Mouse (Mus musculus) spleen, adult 2 months (tissue): Measurements from ENCODE around the gene Grk5. TPM values are rescaled to one million over a fixed set of nuclear protein-coding genes. Genes with fewer than 3 reads are reported as not detected.

ENCODE experiments used
- DNase-seq, 2 experiments: peaks; one replicate each; pipeline versions ENCODE4 v3.0.0 to v3.0.0-alpha.2; 2012 to 2021; ENCODE audit warnings: low spot score in 2 of 2, low read depth in 1 of 2
- H3K27ac ChIP-seq: fragments of 200-500 bp; 2 replicates; pipeline ENCODE4 v1.5.1; 2012; ENCODE audit warnings: low read length, inconsistent platforms; ENCODE audit not compliant: insufficient read depth
- H3K27me3 ChIP-seq: fragments of 200-500 bp; 2 replicates; pipeline ENCODE4 v1.6.1; 2012; ENCODE audit warnings: mild to moderate bottlenecking, moderate library complexity, low read length, inconsistent platforms; ENCODE audit not compliant: control insufficient read depth, insufficient read depth
- H3K36me3 ChIP-seq: fragments of 200-500 bp; 2 replicates; pipeline ENCODE4 v1.6.1; 2012; ENCODE audit warnings: mild to moderate bottlenecking, low read length, inconsistent platforms; ENCODE audit not compliant: control insufficient read depth, insufficient read depth
- H3K4me1 ChIP-seq: fragments of 200-500 bp; 2 replicates; pipeline ENCODE4 v1.6.1; 2011; ENCODE audit warnings: inconsistent platforms; ENCODE audit not compliant: control insufficient read depth, insufficient read depth, insufficient read length
- H3K4me3 ChIP-seq: fragments of 200-500 bp; 2 replicates; pipeline ENCODE4 v1.5.1; 2011; ENCODE audit warnings: mild to moderate bottlenecking, inconsistent platforms; ENCODE audit not compliant: insufficient read depth, insufficient read length; ENCODE audit errors: extremely low read depth
- CTCF ChIP-seq: fragments of 200-500 bp; IDR thresholded peaks from 2 replicates; pipeline ENCODE4 v1.5.1; 2011; ENCODE audit warnings: mild to moderate bottlenecking, inconsistent platforms; ENCODE audit not compliant: insufficient read depth, insufficient read length, insufficient replicate concordance; ENCODE audit errors: extremely low read depth
- POLR2A ChIP-seq: fragments of 200-500 bp; IDR thresholded peaks from 2 replicates; pipeline ENCODE4 v1.6.1; 2011; ENCODE audit warnings: low read depth, low read length, inconsistent platforms
- WGBS: fragments of 180-500 bp; shearing (Covaris S2); methylation state at CpG from one replicate; pipeline ENCODE4 v1.1.7; 2018; 5-methylcytosine and 5-hydroxymethylcytosine counted together
- polyA plus RNA-seq: library from polyadenylated mRNA; depleted of rRNA; stranded (reverse); fragments of >200 nt; gene quantifications from 2 replicates; pipeline ENCODE4 v1.2.3, GENCODE M21; 2012

The Grk5 gene
- polyA plus RNA-seq, 1 experiment = 2.1 TPM

DNA sequence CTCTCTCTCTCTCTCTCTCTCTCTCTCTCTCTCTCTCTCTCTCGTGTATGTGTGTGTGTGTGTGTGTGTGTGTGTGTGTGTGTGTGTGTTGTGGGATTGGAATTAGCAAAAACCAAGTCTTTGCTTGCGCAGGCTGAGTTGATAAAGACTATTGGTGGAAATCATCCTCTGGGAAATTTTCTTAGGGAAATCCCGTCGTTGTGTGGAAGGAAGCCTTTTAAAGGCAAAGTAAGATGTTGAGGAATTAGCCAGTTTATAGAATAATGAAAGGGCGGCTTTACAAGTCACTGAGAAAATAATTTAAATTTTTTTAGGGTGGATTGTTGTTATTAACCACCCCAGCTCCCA, 1.5 kb downstream of the Grk5 start:
- DNase-seq = no peak
- no peak for TF ChIP-seq CTCF
- no peak for TF ChIP-seq POLR2A
- H3K4me3 ChIP-seq = peak overlapping the region; percentile 58; the same call in 1 of the 2 replicates
- H3K36me3 ChIP-seq = no peaks in the 10 kb centered on the region
- WGBS = 28% methylated on average over 4 of the region's 5 CpGs
- H3K27ac ChIP-seq = no peak overlapping the region
- H3K27me3 ChIP-seq = no peaks in the 10 kb centered on the region
- no peaks in the 10 kb centered on the region; the same call in 1 of the 2 replicates for H3K4me1 ChIP-seq

DNA sequence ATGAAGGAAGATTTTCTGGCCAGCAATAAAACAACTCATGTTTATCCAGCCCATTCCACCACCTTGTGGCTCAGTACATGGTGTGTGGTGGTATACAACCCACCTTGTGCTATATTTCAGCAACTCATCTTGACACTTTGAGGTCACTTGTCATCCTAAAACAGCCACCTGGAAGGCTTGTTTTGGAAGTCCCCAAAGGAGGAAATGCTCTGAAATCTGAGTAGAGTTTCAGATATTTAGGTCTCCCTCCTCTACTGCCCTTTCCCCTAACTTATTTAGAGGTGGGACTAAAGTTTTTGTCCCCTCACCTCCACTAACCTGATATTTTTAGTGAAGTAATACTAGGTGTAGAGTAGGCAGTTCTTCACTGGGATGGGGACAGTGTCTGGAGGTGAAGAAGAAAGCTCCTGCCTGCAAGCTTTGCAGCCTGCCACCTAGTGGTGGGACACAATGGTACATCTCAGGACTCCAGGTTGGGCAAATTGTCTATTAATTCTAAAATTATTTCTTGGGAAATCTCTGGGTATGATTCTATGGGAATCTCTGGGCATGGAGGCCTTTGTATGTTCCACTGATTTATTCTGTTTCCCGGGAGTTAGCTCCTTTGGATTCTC, 2.5 kb downstream of the Grk5 start:
- no peaks in the 10 kb centered on the region for H3K27me3 ChIP-seq
- peak; percentile 56 to 73 for DNase-seq
- WGBS = 32% methylated on average over 1 of the region's 1 CpGs
- H3K4me3 ChIP-seq = no peak overlapping the region
- TF ChIP-seq CTCF (peak; percentile 76; the same call in 1 of the 2 replicates), POLR2A (no peak)
- no peaks in the 10 kb centered on the region; the same call in 1 of the 2 replicates for H3K4me1 ChIP-seq
- no peak overlapping the region for H3K27ac ChIP-seq
- H3K36me3 ChIP-seq = no peaks in the 10 kb centered on the region

DNA sequence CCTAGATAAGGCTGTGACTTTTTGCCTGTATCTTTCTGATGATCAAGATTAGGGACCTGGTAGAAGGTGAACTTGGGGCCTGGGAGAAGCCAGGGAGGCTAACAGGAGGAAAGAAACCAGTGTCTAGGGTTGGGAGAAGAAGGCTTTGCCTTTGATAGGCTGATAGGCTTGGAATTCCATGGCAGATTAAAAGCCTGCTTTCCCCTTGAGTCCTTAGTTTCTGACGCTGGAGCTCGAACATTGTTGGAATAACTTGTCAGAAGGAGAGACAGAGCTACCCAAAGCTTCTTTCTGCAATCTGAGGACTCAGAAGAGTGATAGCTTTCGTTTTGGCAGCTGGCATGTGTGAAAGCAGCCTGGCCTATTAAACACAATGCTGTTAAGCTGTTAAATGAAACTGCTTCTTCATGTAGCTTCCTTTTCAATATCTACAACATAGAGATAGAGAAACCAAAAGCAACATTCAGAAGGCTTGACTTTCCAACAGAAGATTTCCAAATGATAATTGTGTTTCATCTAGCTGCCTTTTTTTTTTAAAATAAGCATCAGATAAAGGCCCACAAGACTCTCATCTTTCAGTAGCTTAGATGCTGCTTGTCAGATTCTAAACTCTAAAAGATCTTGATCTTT, 5.8 kb downstream of the Grk5 start:
- no peak overlapping the region for H3K4me3 ChIP-seq
- peak overlapping the region; percentile 2; the same call in 1 of the 2 replicates for H3K27ac ChIP-seq
- WGBS = 60% methylated on average over 3 of the region's 3 CpGs
- no peak for DNase-seq
- TF ChIP-seq POLR2A = no peak
- H3K4me1 ChIP-seq = no peaks in the 10 kb centered on the region
- no peaks in the 10 kb centered on the region for H3K36me3 ChIP-seq
- H3K27me3 ChIP-seq = no peaks in the 10 kb centered on the region

DNA sequence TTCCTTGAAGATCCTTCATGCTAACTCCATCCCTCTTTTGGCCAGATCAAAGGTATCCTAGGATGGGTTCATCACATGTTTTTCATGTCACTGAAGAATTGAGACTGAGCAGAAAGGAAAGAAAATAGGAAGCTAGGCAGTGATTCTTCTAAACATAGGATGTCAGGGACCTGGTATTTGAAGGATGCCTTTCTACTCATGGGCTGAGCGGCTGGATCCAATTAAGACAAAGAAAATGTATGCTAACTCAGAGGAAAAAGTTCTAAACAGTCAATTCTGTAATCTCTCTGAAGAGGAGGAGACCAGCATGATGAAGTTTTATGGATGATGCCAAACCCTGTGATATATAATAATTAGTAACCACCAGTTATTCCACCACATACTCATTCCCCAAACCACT, 13.6 kb downstream of the Grk5 start:
- Histone ChIP-seq H3K4me1 (no peaks in the 10 kb centered on the region; the same call in 1 of the 2 replicates), H3K36me3 (no peaks in the 10 kb centered on the region), H3K4me3 (no peak overlapping the region), H3K27ac (no peak overlapping the region), H3K27me3 (no peaks in the 10 kb centered on the region)
- 91% methylated on average over 1 of the region's 1 CpGs for WGBS
- TF ChIP-seq POLR2A (no peak), CTCF (no peak)
- no peak for DNase-seq

DNA sequence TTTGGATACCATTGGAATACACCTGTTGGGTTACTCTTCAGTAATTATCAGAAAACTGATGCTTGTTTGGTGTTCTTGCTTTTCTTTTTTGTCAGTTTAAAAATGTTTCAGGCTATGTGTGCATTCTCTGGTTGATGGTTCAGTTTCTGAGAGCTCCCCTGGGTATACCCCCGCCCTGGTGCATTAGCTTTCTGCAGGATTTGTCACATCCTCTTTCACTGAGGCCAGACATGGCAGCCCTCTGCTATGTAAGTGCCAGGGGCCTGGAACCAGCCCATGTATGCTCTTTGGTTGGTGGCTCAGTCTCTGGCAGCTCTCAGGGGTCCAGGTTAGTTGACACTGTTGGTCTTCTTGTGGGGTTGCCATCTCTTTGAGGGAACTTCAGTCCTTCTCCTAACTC, 14.4 kb downstream of the Grk5 start:
- no peak for TF ChIP-seq POLR2A
- TF ChIP-seq CTCF = no peak
- Histone ChIP-seq H3K4me3 (no peak overlapping the region), H3K27me3 (no peaks in the 10 kb centered on the region), H3K36me3 (no peaks in the 10 kb centered on the region), H3K4me1 (no peaks in the 10 kb centered on the region; the same call in 1 of the 2 replicates), H3K27ac (no peak overlapping the region)
- peak in 1 of 2 experiments; percentile 19 for DNase-seq
- 42% methylated on average over 1 of the region's 1 CpGs for WGBS

DNA sequence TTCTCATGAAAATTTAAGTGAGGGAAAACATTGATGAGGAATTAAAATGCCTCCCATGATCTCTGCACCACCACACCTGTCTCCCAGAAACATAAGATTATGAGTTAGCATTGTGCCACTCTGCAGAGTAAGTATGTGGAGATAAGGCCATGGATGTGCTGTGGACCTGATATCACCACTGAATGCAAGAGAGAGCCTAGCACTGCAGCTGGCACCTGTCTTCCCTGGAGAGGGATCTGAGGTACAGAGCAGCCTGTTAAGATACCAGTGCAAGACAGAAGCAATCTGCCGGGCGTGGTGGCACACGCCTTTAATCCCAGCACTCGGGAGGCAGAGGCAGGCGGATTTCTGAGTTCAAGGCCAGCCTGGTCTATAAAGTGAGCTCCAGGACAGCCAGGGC, 15.9 kb downstream of the Grk5 start:
- no peaks in the 10 kb centered on the region for H3K27me3 ChIP-seq
- H3K4me1 ChIP-seq = peaks cover 1% of the 10 kb centered on the region; the same call in 1 of the 2 replicates
- no peaks in the 10 kb centered on the region for H3K36me3 ChIP-seq
- no peak overlapping the region for H3K27ac ChIP-seq
- no peak for DNase-seq
- H3K4me3 ChIP-seq = no peak overlapping the region
- 85% methylated on average over 5 of the region's 5 CpGs for WGBS
- TF ChIP-seq CTCF (no peak), POLR2A (no peak)

DNA sequence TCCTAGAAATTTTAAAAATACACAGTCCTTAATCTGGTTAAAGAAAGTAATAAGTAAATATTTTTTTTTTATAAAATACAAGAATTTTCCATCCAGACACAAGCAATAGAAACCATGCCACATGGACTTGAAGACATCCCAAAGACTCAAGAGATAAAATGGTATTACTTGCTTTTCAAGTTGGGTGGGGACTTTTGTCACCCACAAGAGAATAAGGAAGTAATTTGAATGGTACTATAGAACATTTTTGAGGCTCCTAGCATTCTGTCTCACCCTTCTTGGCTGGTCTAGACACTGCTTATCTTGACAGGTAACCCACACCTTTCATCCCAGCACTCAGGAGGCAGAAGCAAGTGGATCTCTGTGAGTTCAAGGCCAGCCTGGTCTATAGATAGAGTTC, 20.8 kb downstream of the Grk5 start:
- H3K4me3 ChIP-seq = no peak overlapping the region
- TF ChIP-seq POLR2A (no peak), CTCF (no peak)
- H3K27me3 ChIP-seq = no peaks in the 10 kb centered on the region
- H3K36me3 ChIP-seq = no peaks in the 10 kb centered on the region
- DNase-seq = no peak
- peaks cover 2% of the 10 kb centered on the region; the same call in 1 of the 2 replicates for H3K4me1 ChIP-seq
- no peak overlapping the region for H3K27ac ChIP-seq
